Mouse (Mus musculus): ENCODE data around the gene Cnksr3. TPM values are rescaled to one million over a fixed set of nuclear protein-coding genes. Genes with fewer than 3 reads are reported as not detected.

The Cnksr3 gene
- total and polyA plus RNA-seq, 2 experiments, result 3.3 to 3.8 TPM

- WGBS, result 89% methylated on average over 6 of the region's 6 CpGs
- no peaks in the 10 kb centered on the region for H3K27me3 ChIP-seq (ENCODE audit: control insufficient read depth, insufficient read depth, low read length)
- TF ChIP-seq CTCF (IDR thresholded peaks at IDR 0.05; ENCODE audit: low read depth, low read length) (no peak), POLR2A (IDR thresholded peaks at IDR 0.05; ENCODE audit: extremely low read depth, insufficient read depth, low read length) (no peak)
Observed at GRCm38 (mm10) chr10:7195927-7196326, 16.1 kb downstream of the Cnksr3 start.

GRCm38 (mm10) chr10:7191721-7192413, 20.2 kb downstream of the Cnksr3 start:
- Histone ChIP-seq H3K4me3 (ENCODE audit: insufficient read depth, low read depth, low read length) (no peak overlapping the region), H3K9ac (ENCODE audit: low read depth, low read length) (no peak overlapping the region), H3K27me3 (ENCODE audit: control insufficient read depth, insufficient read depth, low read length) (no peaks in the 10 kb centered on the region), H3K27ac (replicated peaks; ENCODE audit: insufficient read depth, low read depth, low read length) (no peak overlapping the region), H3K36me3 (ENCODE audit: control insufficient read depth, insufficient read depth, low read length) (no peaks in the 10 kb centered on the region), H3K4me1 (ENCODE audit: control insufficient read depth, insufficient read depth, low read length) (peaks cover 4% of the 10 kb centered on the region; the same call in 1 of the 2 replicates), H3K79me2 (ENCODE audit: control insufficient read depth, insufficient read depth, low read length) (peaks cover 61% of the 10 kb centered on the region)
- DNase-seq (ENCODE audit: extremely low read depth, low read depth, low spot score), result no peak
- WGBS, result 81% methylated on average over 9 of the region's 9 CpGs
- TF ChIP-seq CTCF (IDR thresholded peaks at IDR 0.05; ENCODE audit: low read depth, low read length) (no peak), POLR2A (IDR thresholded peaks at IDR 0.05; ENCODE audit: extremely low read depth, insufficient read depth, low read length) (no peak)

More at GRCm38 (mm10) chr10:7195927-7196326, 16.1 kb downstream of the Cnksr3 start:
- Histone ChIP-seq H3K9ac (ENCODE audit: low read depth, low read length) (no peak overlapping the region), H3K79me2 (ENCODE audit: control insufficient read depth, insufficient read depth, low read length) (peaks cover 48% of the 10 kb centered on the region; the same call in 1 of the 2 replicates), H3K27ac (replicated peaks; ENCODE audit: insufficient read depth, low read depth, low read length) (no peak overlapping the region), H3K4me1 (ENCODE audit: control insufficient read depth, insufficient read depth, low read length) (peaks cover 2% of the 10 kb centered on the region), H3K36me3 (ENCODE audit: control insufficient read depth, insufficient read depth, low read length) (no peaks in the 10 kb centered on the region), H3K4me3 (ENCODE audit: insufficient read depth, low read depth, low read length) (no peak overlapping the region)
- DNase-seq (ENCODE audit: extremely low read depth, low read depth, low spot score), result no peak

- TF ChIP-seq CTCF (IDR thresholded peaks at IDR 0.05; ENCODE audit: low read depth, low read length), result no peak
- TF ChIP-seq POLR2A (IDR thresholded peaks at IDR 0.05; ENCODE audit: extremely low read depth, insufficient read depth, low read length), result no peak
- DNase-seq (ENCODE audit: extremely low read depth, low read depth, low spot score), result peak; percentile 60
- Histone ChIP-seq H3K4me1 (ENCODE audit: control insufficient read depth, insufficient read depth, low read length) (peaks cover 4% of the 10 kb centered on the region; the same call in 1 of the 2 replicates), H3K79me2 (ENCODE audit: control insufficient read depth, insufficient read depth, low read length) (peaks cover 49% of the 10 kb centered on the region), H3K4me3 (ENCODE audit: insufficient read depth, low read depth, low read length) (no peak overlapping the region), H3K36me3 (ENCODE audit: control insufficient read depth, insufficient read depth, low read length) (no peaks in the 10 kb centered on the region), H3K27me3 (ENCODE audit: control insufficient read depth, insufficient read depth, low read length) (no peaks in the 10 kb centered on the region), H3K9ac (ENCODE audit: low read depth, low read length) (no peak overlapping the region), H3K27ac (replicated peaks; ENCODE audit: insufficient read depth, low read depth, low read length) (no peak overlapping the region)
- WGBS, result 31% methylated on average over 6 of the region's 6 CpGs
Observed at GRCm38 (mm10) chr10:7189194-7189593, 22.8 kb downstream of the Cnksr3 start.

GRCm38 (mm10) chr10:7187881-7188280, 24.2 kb downstream of the Cnksr3 start:
- H3K4me3 ChIP-seq (ENCODE audit: insufficient read depth, low read depth, low read length), result no peak overlapping the region
- H3K36me3 ChIP-seq (ENCODE audit: control insufficient read depth, insufficient read depth, low read length), result no peaks in the 10 kb centered on the region
- no peak for DNase-seq (ENCODE audit: extremely low read depth, low read depth, low spot score)
- H3K27me3 ChIP-seq (ENCODE audit: control insufficient read depth, insufficient read depth, low read length), result no peaks in the 10 kb centered on the region
- no peak overlapping the region for H3K27ac ChIP-seq (replicated peaks; ENCODE audit: insufficient read depth, low read depth, low read length)
- TF ChIP-seq POLR2A (IDR thresholded peaks at IDR 0.05; ENCODE audit: extremely low read depth, insufficient read depth, low read length), result no peak
- TF ChIP-seq CTCF (IDR thresholded peaks at IDR 0.05; ENCODE audit: low read depth, low read length), result no peak
- peaks cover 4% of the 10 kb centered on the region; the same call in 1 of the 2 replicates for H3K4me1 ChIP-seq (ENCODE audit: control insufficient read depth, insufficient read depth, low read length)
- peaks cover 48% of the 10 kb centered on the region for H3K79me2 ChIP-seq (ENCODE audit: control insufficient read depth, insufficient read depth, low read length)
- WGBS, result 68% methylated on average over 7 of the region's 7 CpGs
- no peak overlapping the region for H3K9ac ChIP-seq (ENCODE audit: low read depth, low read length)

- Histone ChIP-seq H3K79me2 (ENCODE audit: control insufficient read depth, insufficient read depth, low read length) (peaks cover 51% of the 10 kb centered on the region), H3K4me3 (ENCODE audit: insufficient read depth, low read depth, low read length) (no peak overlapping the region), H3K9ac (ENCODE audit: low read depth, low read length) (no peak overlapping the region), H3K36me3 (ENCODE audit: control insufficient read depth, insufficient read depth, low read length) (no peaks in the 10 kb centered on the region), H3K27me3 (ENCODE audit: control insufficient read depth, insufficient read depth, low read length) (no peaks in the 10 kb centered on the region), H3K27ac (replicated peaks; ENCODE audit: insufficient read depth, low read depth, low read length) (no peak overlapping the region), H3K4me1 (ENCODE audit: control insufficient read depth, insufficient read depth, low read length) (peaks cover 7% of the 10 kb centered on the region; the same call in 1 of the 2 replicates)
- TF ChIP-seq CTCF (IDR thresholded peaks at IDR 0.05; ENCODE audit: low read depth, low read length) (no peak), POLR2A (IDR thresholded peaks at IDR 0.05; ENCODE audit: extremely low read depth, insufficient read depth, low read length) (no peak)
- WGBS, result 97% methylated on average over 5 of the region's 5 CpGs
- DNase-seq (ENCODE audit: extremely low read depth, low read depth, low spot score), result no peak
Observed at GRCm38 (mm10) chr10:7186992-7187391, 25.0 kb downstream of the Cnksr3 start.

- Histone ChIP-seq H3K4me3 (ENCODE audit: insufficient read depth, low read depth, low read length) (no peak overlapping the region), H3K79me2 (ENCODE audit: control insufficient read depth, insufficient read depth, low read length) (peaks cover 52% of the 10 kb centered on the region), H3K9ac (ENCODE audit: low read depth, low read length) (no peak overlapping the region), H3K27me3 (ENCODE audit: control insufficient read depth, insufficient read depth, low read length) (no peaks in the 10 kb centered on the region), H3K4me1 (ENCODE audit: control insufficient read depth, insufficient read depth, low read length) (peaks cover 9% of the 10 kb centered on the region; the same call in 1 of the 2 replicates), H3K27ac (replicated peaks; ENCODE audit: insufficient read depth, low read depth, low read length) (no peak overlapping the region), H3K36me3 (ENCODE audit: control insufficient read depth, insufficient read depth, low read length) (no peaks in the 10 kb centered on the region)
- no peak for TF ChIP-seq CTCF (IDR thresholded peaks at IDR 0.05; ENCODE audit: low read depth, low read length)
- no peak for TF ChIP-seq POLR2A (IDR thresholded peaks at IDR 0.05; ENCODE audit: extremely low read depth, insufficient read depth, low read length)
- DNase-seq (ENCODE audit: extremely low read depth, low read depth, low spot score), result no peak
- 91% methylated on average over 5 of the region's 5 CpGs for WGBS
Observed at GRCm38 (mm10) chr10:7186018-7186417, 26.0 kb downstream of the Cnksr3 start.
